Mouse (Mus musculus): ENCODE results near the gene Thpo.

GRCm38 (mm10) chr16:20722736-20723135, 11.6 kb downstream of the Thpo start:
- TF ChIP-seq CTCF (IDR thresholded peaks at IDR 0.05; ENCODE audit: borderline replicate concordance, insufficient read depth, low read length) (no peak), POLR2A (IDR thresholded peaks at IDR 0.05; ENCODE audit: low read depth, low read length) (no peak)
